ENCODE assay signal across 8 mouse cellular contexts in genomic region chr13:63562141-63562971, GRCm38 (mm10). TPM values are rescaled to one million over a fixed set of nuclear protein-coding genes. Genes with fewer than 3 reads are reported as not detected.
DNase-seq lines count a peak whose midpoint lies in the region; ATAC-seq and TF ChIP-seq lines count a peak whose summit lies in the region.

No protein-coding gene starts in this region.

- ATAC-seq in stomach, embryonic 16.5 days (ENCODE audit: insufficient read depth, low FRiP score), result no peak
- no peak for ATAC-seq in inflammation-experienced regulatory T-cells, adult 6 months

- TF ChIP-seq CTCF in heart, adult 2 months (IDR thresholded peaks at IDR 0.05), result no peak

- H3K9me3 ChIP-seq in stomach, embryonic 16.5 days (replicated peaks; ENCODE audit: control insufficient read depth, low read length), result no peaks in the 10 kb centered on the region

- peaks cover 3% of the 10 kb centered on the region for H3K4me1 ChIP-seq in heart, adult 2 months (ENCODE audit: control insufficient read depth, insufficient read depth, low read length)
- peaks cover 36% of the 10 kb centered on the region for H3K4me1 ChIP-seq in stomach, embryonic 16.5 days (ENCODE audit: control insufficient read depth, insufficient read depth, low read length)

- peak overlapping the region; percentile 95 for H3K4me2 ChIP-seq in stomach, embryonic 16.5 days (ENCODE audit: low read depth, low read length)

- intact Hi-C loops in heart, adult 2 months (cut with DNase I), result loop anchor here (5.0 to 10.0 kb wide), 4 partner anchors 35 to 602 kb away; partner anchors contain the start of gene Habp4
- intact Hi-C loops in heart, postnatal 10 days (cut with DNase I), result no loop called here

- TF ChIP-seq EP300 in heart, adult 2 months (IDR thresholded peaks at IDR 0.05; ENCODE audit: insufficient read depth, low read depth, low read length), result no peak

- H3K36me3 ChIP-seq in heart, adult 2 months (ENCODE audit: control insufficient read depth, insufficient read depth, low read length), result no peaks in the 10 kb centered on the region; the same call in 1 of the 2 replicates
- H3K36me3 ChIP-seq in stomach, embryonic 16.5 days (ENCODE audit: control insufficient read depth, insufficient read depth, low read length), result no peaks in the 10 kb centered on the region

- H3K9ac ChIP-seq in heart, adult 2 months (ENCODE audit: low read depth, low read length), result no peak overlapping the region
- H3K9ac ChIP-seq in stomach, embryonic 16.5 days (ENCODE audit: low read length), result peak overlapping the region; percentile 99

- no peak for DNase-seq in heart, adult 2 months
- no peak for DNase-seq in heart, adult 8-10 months (ENCODE audit: low spot score)
- DNase-seq in T-cell, adult 2 months (ENCODE audit: low spot score), result peak; percentile 6
- DNase-seq in heart, postnatal 10 days, result peak; percentile 31 to 42
- DNase-seq in liver, result peak; percentile 35
- no peak for DNase-seq in embryo, embryonic 10.5 days (ENCODE audit: low spot score)

- 4% methylated on average over 7 of the region's 7 CpGs for WGBS in heart, adult 2 months
- under 1% methylated on average over 7 of the region's 7 CpGs for WGBS in stomach, embryonic 16.5 days

- no peak for TF ChIP-seq POLR2A in heart, adult 2 months (IDR thresholded peaks at IDR 0.05; ENCODE audit: insufficient read depth, low read depth, low read length)

- peaks cover 1% of the 10 kb centered on the region; the same call in 1 of the 2 replicates for H3K79me2 ChIP-seq in heart, adult 2 months (replicated peaks; ENCODE audit: control insufficient read depth, insufficient read depth, low read length)

- peak overlapping the region; percentile 78 for H3K4me3 ChIP-seq in heart, adult 2 months
- H3K4me3 ChIP-seq in stomach, embryonic 16.5 days (replicated peaks; ENCODE audit: low read length), result peak overlapping the region; percentile 97

- peak overlapping the region; percentile 20 for H3K27ac ChIP-seq in heart, adult 2 months
- H3K27ac ChIP-seq in stomach, embryonic 16.5 days (ENCODE audit: low read length), result peak overlapping the region; percentile 100

- H3K27me3 ChIP-seq in heart, adult 2 months (ENCODE audit: control insufficient read depth, insufficient read depth, low read length), result no peaks in the 10 kb centered on the region
- H3K27me3 ChIP-seq in stomach, embryonic 16.5 days (ENCODE audit: control insufficient read depth, insufficient read depth, low read length), result no peaks in the 10 kb centered on the region

RNA-seq across cellular contexts. Expression of gene Ptch1, which starts 11.0 kb away (rescaled TPM):
- total RNA-seq in heart, adult 2 months (2021), result 10 to 100 TPM in 1 of 2 experiments, 1 to 10 TPM in 1; 9.3 to 16.4 TPM
- 6.7 and 9.2 TPM in 2 replicates for polyA plus RNA-seq in heart, adult 2 months (2012; rRNA removed)
- 10 to 100 TPM; 10.1 to 17.2 (median 13.6) TPM for total RNA-seq in heart, adult 8-10 months (2022)
- total RNA-seq in heart, postnatal 10 days (2021), result 10 to 100 TPM; 16.3 to 20.3 TPM
- 28.5 and 31.1 TPM in 2 replicates for polyA plus RNA-seq in stomach, embryonic 16.5 days (2015; fragmentation: Nextera tagmentation; extraction: Ambion mirVana)
- polyA plus RNA-seq in inflammation-experienced regulatory T-cells, adult 6 months (2017; shearing (Covaris generic)), result 10 to 100 TPM in 2 of 3 experiments, 1 to 10 TPM in 1; 9.5 to 13.2 (median 12.1) TPM

Comparison
In these comparisons a context has a peak if more than half of its experiments do, and no peak if none do; other contexts are left out.
1. DNase-seq: peak in T-cell, adult 2 months (single experiment), heart, postnatal 10 days (2 of 2) and liver (single experiment); none in heart, adult 2 months (0 of 2), heart, adult 8-10 months (single experiment) and embryo, embryonic 10.5 days (single experiment).